Mouse (Mus musculus) stomach, postnatal 0 days (tissue): Measurements from ENCODE around the gene Olfr68.
"Not testable (repeated sequence)": the region's sequence is repeated elsewhere in the genome, so short reads cannot be mapped to it uniquely, and the experiment has no call there.

Source experiments
- CTCF ChIP-seq: IDR thresholded peaks from 2 replicates; pipeline ENCODE4 v1.5.1; 2016; ENCODE audit warnings: antibody characterized with exemption, low read depth, mild to moderate bottlenecking, moderate library complexity
- EP300 ChIP-seq: optimal IDR thresholded peaks from 2 replicates; pipeline ENCODE3; 2016; ENCODE audit warnings: antibody characterized with exemption

DNA sequence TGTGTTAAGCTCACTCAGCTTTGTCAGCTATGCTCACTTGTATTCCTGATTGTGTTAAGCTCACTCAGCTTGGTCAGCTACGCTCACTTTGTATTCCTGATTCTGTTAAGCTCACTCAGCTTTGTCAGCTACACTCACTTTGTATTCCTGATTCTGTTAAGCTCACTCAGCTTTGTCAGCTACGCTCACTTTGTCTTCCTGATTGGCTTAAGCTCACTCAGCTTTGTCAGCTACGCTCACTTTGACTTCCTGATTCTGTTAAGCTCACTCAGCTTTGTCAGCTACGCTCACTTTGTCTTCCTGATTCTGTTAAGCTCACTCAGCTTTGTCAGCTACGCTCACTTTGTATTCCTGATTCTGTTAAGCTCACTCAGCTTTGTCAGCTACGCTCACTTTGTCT lies 17.3 kb downstream of the Olfr68 start:
- not testable (repeated sequence) for TF ChIP-seq EP300, CTCF
